Mouse (Mus musculus) left cerebral cortex, adult 8-10 months (tissue): ENCODE measurements at regions not wholly inside any gene's neighbourhood (a gene's known extent, or its start where the extent isn't known, plus 50 kb on each side); places are given as distances from the start of the nearest gene placed in this dataset.

Experiments used
- DNase-seq, 2 experiments: peaks; one replicate each; pipeline ENCODE4 v3.0.0; 2022; ENCODE audit warnings: low spot score in 2 of 2

DNA sequence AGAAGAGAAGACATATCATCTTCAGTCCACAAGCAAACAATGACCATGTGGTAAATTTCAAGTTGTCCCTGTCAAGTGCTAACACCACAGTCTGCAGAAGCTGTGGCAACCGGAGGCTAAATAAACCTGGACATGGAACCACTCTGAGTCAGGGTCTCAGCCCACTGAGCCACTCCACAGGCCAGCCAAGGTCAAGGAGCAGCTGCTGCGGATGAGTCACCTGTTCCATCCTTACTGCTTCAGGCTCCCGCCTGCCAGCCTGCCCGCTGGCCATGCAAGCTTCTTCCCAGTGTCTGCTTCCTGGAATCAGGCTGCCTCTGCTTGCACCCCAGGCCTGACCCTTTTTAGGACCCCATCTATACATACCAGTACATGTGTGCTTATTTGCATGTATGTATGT lies 319.8 kb downstream of the 1700129C05Rik start:
- no peak for DNase-seq

DNA sequence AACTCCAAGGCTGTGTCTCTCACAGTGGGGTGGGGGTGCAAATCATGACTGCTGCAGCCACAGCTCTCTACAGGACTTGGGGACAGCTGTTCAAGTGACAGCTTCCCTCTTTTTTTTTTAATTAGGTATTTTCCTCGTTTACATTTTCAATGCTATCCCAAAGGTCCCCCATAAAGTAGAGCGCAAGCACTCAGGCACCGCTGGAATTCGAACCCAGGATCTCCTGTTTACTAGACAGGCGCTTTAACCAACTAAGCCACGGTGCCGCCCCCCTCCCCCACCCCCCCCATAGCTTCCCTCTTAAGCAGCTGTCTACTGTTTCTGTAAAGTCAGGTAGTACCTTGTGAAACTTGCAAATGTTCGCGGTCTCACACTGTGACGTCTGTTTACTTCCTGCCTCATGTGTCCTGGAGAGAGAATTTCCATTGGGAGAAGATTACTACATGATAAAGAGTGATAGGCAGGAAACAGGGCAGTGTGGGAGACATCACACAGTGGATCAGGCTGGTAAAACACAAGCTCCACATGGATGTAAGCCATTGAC lies 324.7 kb downstream of the 1700129C05Rik start:
- no peak for DNase-seq

DNA sequence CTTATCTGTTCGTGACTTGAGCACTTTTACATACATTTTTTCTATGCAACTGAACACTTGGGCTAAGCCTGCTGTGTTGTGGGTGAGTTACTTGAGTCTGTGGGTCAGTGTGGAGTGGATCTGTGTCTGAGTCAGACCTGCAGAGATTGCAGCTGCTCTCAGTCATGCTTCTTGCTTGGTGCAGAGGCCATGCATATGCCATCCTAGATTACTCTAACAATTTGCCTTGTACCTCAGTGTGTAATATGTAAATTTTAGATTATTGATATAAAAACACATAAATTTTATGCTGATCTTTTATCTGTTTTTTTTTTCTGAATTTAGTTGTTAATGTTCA lies 326.2 kb downstream of the 1700129C05Rik start:
- DNase-seq = no peak

DNA sequence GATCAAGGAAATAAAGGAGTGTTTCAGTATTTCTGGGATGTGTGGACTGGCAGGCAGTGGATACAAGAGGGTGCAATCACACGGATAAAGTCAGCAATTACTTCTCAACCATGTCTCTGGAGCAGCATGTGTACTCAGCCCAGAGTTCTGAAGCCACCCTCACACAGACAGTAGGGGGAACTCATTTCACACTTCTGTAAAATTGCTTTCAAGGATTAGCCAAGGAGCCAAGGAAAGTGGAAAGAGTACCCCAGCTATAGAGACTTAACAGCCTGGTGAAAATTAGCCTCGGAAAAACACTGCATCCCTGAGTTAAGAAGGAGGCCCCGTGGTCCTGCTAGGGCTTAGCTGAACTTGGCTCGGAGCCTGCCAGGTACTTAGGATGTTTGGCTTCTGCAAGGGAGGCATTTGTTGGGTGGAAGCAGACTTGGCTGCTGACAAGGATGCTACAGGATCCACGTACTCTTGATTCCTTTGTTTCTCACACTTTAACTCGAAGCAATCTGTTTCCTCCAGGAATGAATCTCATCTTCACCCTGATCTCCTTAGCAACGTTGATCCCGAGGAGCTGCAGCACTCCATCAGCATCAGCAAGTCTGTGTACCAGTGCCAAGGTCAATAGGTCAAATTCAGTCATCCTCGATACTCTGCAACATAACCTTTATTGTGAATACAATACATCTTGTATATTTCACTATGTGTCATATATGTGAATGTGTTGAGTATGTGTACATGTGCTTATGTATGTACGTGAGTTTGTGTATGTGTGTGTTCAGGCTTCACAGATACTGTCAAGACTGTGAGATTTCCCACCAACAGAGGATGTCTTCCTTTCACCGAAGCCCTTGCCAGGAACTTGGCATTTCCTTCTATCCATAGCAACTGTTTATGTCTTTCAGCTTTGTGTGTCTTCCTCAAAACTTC lies 326.8 kb downstream of the 1700129C05Rik start:
- no peak for DNase-seq

DNA sequence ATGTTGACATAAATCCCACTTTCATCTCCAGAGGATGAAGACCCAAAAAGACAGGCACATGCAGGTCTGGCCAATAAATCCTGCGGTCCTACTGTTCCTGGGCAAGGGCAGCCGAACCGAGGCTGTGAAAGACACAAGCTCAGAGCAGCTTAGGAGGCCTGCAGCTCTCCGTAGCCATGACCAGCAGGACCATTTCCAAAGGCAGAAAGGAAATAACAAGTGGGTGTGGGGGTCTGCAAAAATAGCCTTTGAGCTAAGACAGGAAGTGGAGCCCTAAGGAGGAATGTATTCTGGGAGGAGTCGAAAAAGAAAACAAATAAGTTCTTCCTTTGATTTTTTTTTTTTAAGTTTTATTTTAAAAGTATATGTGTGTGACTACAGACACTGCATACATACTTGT lies 330.1 kb downstream of the 1700129C05Rik start:
- no peak for DNase-seq

DNA sequence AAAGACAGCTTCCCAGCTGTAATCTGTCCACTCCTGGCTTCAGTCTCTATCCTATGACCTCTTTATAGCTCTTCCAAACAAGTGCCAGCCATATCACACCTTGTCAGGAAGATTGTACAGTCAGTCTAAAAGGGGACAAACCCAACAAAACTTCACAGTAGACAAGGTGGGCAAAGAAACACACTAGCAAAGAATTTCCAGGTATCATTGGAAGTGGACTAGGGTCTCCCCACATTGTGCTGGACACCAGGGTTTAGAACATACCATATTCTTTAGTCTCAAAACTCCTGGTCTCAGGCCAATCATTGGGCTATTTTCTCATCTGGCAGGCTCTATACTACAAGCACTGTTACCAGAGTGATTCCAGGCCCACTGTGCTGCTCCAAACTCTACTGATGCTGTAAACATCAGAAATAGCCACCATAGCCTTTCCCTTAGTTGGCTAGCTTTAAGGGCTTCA lies 341.3 kb downstream of the 1700129C05Rik start:
- DNase-seq = no peak

DNA sequence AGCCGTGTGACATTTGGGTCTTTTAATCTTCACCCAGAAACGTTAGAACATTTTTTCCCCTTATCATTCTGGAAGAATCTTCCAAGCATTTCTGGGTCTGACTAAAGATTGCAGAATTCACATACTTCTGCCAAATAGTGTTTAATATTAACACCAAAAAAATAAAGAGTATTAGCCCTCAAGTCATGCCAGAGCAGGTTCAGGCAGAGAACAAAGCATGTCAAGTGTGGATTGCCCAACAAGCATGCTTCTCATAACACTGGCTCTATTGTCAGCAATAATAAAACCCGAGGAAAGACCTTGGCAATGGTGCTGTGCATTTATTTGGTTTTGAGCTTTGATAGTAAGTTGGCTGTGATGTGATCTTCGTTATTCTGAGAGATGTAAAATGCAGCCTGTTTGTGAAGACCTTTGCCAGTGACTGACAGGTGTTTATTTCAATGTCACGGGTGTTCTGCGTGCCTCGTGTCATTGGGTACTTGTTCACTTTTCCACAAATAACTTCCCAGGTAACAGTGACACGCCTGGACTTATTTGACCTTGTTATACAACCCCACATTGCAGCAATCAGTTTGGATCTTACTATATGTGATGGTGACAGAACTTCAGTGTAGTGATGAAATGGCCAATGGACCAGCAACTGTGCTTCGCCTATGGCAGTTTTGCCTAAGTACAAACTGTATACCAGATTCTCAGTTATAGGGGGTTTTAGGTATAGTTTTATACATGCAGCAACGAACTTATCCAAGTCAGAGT lies 354.3 kb downstream of the 1700129C05Rik start:
- no peak for DNase-seq

DNA sequence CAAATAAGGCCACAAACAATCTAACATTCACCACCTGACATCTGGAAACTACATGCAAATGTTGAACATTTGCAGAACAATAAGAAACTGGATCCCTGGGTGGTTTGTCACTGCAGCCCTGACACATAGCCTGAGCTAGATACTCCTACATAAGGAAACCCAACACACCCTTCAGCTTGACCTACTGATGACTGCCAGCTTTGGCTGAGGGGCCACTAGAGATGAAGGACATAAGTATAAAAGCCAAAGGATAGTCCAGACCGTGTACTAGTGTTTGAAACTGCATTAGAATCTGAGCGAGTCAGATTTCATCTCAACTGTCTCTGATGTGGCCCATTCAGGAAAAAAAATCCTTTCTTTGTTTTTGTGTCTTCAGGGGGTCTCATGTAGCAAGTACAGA lies 355.1 kb downstream of the 1700129C05Rik start:
- no peak for DNase-seq

DNA sequence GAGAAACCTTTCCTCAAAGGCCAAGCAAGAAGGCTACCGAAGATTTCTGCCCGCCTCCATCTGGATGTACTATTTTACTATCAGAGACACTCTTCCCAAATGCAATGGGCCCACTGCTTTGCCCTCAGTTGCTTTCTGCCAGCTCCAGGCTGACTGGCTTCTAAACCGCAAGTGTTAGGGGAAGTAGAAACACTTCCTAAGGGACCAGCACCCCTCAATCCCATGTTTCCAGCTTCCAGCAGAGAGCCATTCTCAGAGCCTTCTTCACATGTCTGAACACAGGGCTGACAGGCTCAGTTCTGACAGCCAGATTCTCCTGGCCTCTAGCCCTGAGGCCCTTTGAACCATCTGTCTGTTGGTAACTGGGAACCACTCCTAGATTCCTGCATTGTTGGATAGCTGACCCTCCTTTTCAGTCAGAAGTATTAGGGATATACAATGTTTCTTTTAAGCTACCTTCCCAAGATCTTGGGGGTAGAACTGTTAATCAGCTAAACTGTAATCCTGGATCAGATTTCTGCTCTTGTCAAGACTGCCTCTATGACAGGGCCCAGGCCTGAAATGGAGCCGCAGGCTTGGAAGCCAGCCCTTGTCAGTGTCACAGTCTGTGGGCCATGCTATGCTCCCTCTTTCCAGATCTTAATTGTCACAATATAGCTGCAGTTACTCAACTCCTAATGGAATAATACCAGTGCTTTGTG lies 355.8 kb downstream of the 1700129C05Rik start:
- no peak for DNase-seq

DNA sequence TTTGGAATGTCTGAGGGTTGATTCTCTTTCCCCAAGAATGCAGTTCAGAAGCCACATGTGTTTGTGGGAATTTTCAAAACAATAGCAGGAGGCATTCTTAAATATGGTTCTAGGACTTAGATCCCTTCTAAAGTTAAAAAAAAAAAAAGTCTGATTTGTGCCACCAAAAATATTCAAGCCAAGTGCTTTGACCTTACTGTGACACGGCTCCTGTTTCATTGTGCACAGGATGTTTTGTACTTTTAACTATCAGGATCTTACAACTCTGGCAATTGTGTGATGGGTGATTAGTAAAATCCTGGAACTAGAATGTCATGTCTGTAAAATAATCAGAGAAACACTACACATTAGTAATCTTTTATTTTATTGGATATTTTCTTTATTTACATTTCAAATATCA lies 359.5 kb downstream of the 1700129C05Rik start:
- DNase-seq = no peak

DNA sequence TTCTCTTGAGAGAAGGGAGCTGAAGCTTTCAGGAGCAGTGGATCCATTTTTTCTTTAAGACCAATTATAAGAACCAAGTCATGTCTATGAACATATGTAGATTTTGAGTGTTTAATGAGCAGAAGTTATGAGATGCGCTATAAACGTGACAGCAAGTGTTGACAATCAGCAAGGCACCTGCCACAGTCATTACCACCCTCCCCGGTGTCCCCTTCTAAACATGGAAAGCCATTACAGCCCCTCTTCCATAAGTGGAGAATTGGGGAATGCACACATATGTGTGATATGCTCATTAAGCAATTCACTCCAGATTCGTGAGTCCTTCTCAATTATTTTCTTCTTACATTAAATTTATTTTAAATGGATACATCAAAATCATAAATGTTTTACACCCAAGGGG lies 362.4 kb downstream of the 1700129C05Rik start:
- no peak for DNase-seq

DNA sequence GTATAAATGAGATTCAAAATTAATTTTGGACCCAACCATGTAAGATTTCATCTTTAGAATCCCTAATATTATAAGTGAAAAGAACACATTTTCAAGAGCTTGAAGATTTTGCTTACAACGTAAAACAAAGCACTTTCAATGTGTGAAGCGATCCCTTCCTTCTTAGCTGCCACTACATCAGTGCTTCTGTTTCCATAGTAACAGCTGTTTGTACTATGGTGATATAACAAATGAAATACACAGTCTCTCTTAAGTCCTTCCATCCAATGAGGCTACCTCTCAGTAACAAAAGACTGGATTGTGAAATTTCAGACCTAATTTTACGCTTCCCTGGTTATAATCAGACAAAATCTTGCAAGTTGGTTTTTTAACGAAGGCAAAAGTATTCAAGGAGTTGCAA lies 364.0 kb downstream of the 1700129C05Rik start:
- DNase-seq = no peak

DNA sequence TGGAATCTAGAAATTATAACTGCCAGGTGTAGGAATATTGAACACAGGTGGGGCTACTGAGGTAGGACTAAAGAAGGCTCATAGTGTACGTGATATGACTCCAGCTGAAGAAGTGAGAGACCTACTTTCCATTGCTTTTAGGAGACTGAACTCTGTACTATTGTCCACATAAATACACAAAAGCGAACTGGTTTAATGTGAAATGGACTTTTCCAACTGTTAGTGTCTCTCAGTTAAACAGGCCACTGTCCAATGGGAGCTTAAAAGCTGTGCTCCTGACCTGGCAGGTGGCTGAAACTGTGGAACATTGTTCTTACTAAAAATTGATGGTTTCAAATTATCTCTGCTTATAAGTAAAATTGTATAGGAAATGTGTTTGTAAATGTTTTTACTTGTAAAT lies 381.4 kb downstream of the 1700129C05Rik start:
- no peak for DNase-seq

DNA sequence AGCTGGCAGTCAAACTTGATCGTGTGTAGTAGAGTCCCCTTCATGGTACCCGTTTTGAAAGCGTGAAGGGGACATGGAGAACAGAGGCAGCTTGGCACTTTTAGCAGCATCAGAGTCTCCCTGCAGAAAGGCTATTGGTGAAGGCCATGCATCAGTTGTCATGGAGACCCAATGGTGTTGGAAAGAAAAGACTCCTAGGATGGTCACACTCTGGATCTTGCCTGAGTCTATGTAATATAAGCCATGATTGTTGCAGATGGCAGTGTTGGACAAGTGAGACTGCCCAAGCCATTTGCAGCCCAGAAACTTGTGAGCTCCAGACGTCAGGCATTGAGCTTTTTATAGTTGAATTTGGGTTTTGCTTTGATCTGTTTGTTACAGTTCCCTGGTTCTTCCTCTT lies 382.9 kb downstream of the 1700129C05Rik start:
- DNase-seq = no peak

DNA sequence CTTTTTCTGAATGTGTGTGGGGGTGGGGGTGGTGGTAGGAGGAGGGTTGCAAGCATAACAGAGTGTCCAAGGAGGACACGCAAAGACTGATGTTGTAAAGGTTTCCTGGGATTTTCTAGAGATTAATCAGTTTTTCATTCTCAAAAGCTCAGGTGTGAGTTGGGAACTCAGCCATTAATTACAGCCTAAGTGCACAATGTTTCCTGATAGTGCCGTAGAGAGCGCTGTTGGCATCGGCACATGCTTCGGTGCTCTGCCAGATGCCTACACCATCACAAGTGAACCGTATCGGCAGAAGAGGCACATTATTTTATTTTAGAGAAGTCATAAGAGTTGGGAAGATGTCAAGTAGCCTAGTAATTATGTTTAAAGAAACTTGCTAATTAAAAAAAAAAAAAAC lies 388.9 kb downstream of the 1700129C05Rik start:
- DNase-seq = no peak

DNA sequence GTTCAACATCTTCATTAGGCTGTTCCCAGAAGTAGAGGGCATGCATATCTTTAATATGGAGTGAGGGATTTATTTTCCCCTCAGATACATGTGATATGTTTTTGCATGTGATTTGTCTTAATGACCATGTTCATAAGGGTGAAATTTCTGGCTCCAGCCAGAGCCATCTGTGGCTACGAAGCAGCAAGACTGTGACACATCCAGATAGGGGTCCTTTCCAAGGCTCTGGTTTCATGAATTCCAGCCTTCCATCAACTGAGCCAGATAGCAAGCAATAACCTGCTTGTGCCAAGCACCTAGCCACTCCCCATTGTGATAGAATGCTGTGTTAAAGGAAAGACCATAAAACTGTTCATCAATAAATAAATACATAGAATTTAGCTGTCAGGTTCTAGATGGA lies 389.6 kb downstream of the 1700129C05Rik start:
- no peak for DNase-seq

DNA sequence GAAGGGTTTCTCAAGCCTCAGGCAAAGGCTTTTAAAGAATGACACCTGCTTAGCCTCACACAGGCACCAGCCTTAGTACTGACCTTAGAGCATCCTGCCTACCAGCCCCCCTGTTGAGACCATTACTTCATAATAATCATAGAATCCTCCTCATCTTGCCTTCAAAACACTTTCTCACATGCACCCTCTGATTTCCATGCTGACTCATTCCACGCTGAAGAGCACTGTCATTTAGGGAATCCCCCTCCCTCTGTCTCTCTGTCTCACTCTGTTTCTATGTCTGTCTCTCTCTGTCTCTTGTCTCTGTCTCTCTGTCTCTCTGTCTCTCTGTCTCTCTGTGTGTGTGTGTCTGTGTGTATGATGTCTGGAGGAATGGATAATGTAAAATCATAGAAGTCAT lies 416.3 kb downstream of the 1700129C05Rik start:
- no peak for DNase-seq

DNA sequence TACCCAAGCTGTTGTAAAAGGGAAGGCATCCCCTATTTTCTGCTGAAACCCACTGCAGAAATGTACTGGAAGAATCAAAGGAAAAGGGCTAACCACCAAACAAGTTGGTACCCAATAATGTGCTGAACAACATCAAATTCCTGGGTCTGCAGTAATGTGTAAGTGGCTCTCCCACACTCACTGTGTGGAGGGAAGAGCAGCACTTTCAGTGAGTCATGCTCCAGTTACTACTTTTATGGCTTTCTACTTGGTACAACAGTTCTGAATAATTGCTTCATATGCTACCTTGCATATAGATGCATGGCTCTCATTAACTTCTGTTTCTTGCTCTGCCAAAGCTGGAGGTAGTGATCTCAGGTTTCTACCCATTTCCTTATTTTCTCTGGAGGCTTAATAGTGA lies 427.8 kb downstream of the 1700129C05Rik start:
- peak in 1 of 2 experiments; percentile 15 for DNase-seq

DNA sequence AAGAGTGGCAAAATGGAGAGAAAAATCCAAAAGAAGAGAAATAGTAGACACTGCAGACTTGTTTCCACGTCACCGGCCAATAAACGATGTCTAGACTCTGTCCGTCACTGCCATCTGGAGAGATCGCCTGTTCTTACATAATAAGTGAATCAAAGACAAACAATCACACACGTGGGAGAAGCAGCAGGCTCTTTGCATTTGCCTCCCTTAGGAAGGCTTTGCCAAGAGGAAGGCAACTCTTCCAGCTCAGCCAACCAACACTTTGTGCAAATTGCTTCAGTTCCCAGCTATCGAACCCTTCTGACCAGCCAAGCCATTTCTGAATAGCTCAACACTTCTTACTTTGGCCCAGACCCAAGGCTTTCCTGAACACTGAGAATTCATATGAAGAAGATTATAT lies 432.8 kb downstream of the 1700129C05Rik start:
- DNase-seq = peak; percentile 3 to 43

DNA sequence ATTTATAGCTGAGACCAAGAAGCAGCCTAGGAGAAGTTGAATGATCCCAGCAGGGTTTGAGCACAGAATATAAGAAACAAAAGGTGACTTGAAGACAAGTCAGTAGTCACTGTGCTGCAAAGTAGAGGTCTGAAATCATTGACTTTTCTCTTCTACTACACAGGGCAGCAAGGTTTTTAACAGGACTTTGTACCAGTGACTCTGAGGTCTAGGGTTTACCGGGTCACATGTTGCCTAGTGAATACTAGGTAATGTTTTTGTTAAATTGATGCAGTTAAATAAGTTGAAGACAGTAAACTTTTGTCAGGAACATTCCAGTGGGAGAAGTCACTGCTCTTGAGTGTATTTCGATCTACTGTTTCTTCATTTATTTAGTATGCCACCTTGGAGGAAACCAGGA lies 433.4 kb downstream of the 1700129C05Rik start:
- no peak for DNase-seq

DNA sequence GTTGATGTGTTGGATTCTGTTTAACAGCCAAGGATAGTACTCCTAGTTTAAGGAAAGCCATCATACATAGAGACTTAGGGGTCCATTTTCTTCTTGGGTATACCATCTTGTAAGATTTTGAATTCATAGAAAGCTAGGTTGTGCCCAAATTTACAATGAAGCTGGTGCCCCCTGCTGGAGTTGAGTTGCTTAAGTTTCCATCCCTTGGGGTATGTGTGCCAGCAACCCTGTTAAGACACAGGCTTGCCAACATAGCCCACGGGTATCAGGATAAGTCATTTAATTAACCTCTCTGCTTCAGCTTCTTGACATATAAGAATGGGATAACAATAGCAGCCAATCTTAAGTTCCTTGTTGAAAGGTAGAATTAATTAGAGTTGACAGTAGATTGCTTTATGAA lies 440.9 kb downstream of the 1700129C05Rik start:
- DNase-seq = peak; percentile 15 to 25
